Mouse (Mus musculus): ENCODE measurements around the gene Rab1b. TPM values are rescaled to one million over a fixed set of nuclear protein-coding genes. Genes with fewer than 3 reads are reported as not detected.
"Not testable (repeated sequence)": the region's sequence is repeated elsewhere in the genome, so short reads cannot be mapped to it uniquely, and the experiment has no call there.

Gene Rab1b
- polyA plus RNA-seq, 1 experiment from 2014 or later = 239 TPM

- ATAC-seq = no peak
- Histone ChIP-seq H3K4me1 (replicated peaks; ENCODE audit: control insufficient read depth, insufficient read depth, low read length) (peaks cover 53% of the 10 kb centered on the region), H3K4me3 (replicated peaks; ENCODE audit: low read length) (peak overlapping the region; percentile 79), H3K4me2 (ENCODE audit: low read length) (peak overlapping the region; percentile 59), H3K27me3 (replicated peaks; ENCODE audit: control insufficient read depth, insufficient read depth, low read length) (no peaks in the 10 kb centered on the region), H3K9me3 (ENCODE audit: control insufficient read depth, low read length) (no peaks in the 10 kb centered on the region), H3K9ac (replicated peaks; ENCODE audit: low read depth, low read length) (peak overlapping the region; percentile 52), H3K27ac (ENCODE audit: low read length) (peak overlapping the region; percentile 92; the same call in 1 of the 2 replicates), H3K36me3 (ENCODE audit: control insufficient read depth, insufficient read depth) (peaks cover 14% of the 10 kb centered on the region)
- WGBS = 75% methylated on average over 12 of the region's 12 CpGs
Measured at GRCm38 (mm10) chr19:5093481-5094242, 13.2 kb downstream of the Rab1b start.

- 89% methylated on average over 10 of the region's 10 CpGs for WGBS
- no peak for ATAC-seq
Measured at GRCm38 (mm10) chr19:5092083-5092482, 14.8 kb downstream of the Rab1b start.

GRCm38 (mm10) chr19:5089324-5089723 lies 17.5 kb downstream of the Rab1b start:
- peak overlapping the region; percentile 54; the same call in 1 of the 2 replicates for H3K9ac ChIP-seq (replicated peaks; ENCODE audit: low read depth, low read length)
- peak overlapping the region; percentile 55 for H3K4me3 ChIP-seq (replicated peaks; ENCODE audit: low read length)
- H3K4me1 ChIP-seq (replicated peaks; ENCODE audit: control insufficient read depth, insufficient read depth, low read length) = peaks cover 35% of the 10 kb centered on the region
- H3K27me3 ChIP-seq (replicated peaks; ENCODE audit: control insufficient read depth, insufficient read depth, low read length) = peaks cover 21% of the 10 kb centered on the region
- 93% methylated on average over 4 of the region's 4 CpGs for WGBS
- H3K36me3 ChIP-seq (ENCODE audit: control insufficient read depth, insufficient read depth) = peaks cover 14% of the 10 kb centered on the region
- H3K9me3 ChIP-seq (ENCODE audit: control insufficient read depth, low read length) = no peaks in the 10 kb centered on the region
- H3K4me2 ChIP-seq (ENCODE audit: low read length) = peak overlapping the region; percentile 74
- H3K27ac ChIP-seq (ENCODE audit: low read length) = no peak overlapping the region
- ATAC-seq = no peak

More at GRCm38 (mm10) chr19:5092083-5092482, 14.8 kb downstream of the Rab1b start:
- Histone ChIP-seq H3K9ac (replicated peaks; ENCODE audit: low read depth, low read length) (no peak overlapping the region), H3K4me1 (replicated peaks; ENCODE audit: control insufficient read depth, insufficient read depth, low read length) (peaks cover 53% of the 10 kb centered on the region), H3K27ac (ENCODE audit: low read length) (no peak overlapping the region), H3K36me3 (ENCODE audit: control insufficient read depth, insufficient read depth) (peaks cover 14% of the 10 kb centered on the region), H3K9me3 (ENCODE audit: control insufficient read depth, low read length) (no peaks in the 10 kb centered on the region), H3K4me3 (replicated peaks; ENCODE audit: low read length) (no peak overlapping the region), H3K4me2 (ENCODE audit: low read length) (no peak overlapping the region), H3K27me3 (replicated peaks; ENCODE audit: control insufficient read depth, insufficient read depth, low read length) (no peaks in the 10 kb centered on the region)

GRCm38 (mm10) chr19:5087884-5088728 lies 18.8 kb downstream of the Rab1b start, which contains the start of gene Yif1a:
Gene Yif1a, plus strand, starts transcription at chr19:5088538.
- Histone ChIP-seq H3K27me3 (replicated peaks; ENCODE audit: control insufficient read depth, insufficient read depth, low read length) (peaks cover 29% of the 10 kb centered on the region), H3K4me2 (ENCODE audit: low read length) (peak within 1 kb of the TSS; percentile 74), H3K4me1 (replicated peaks; ENCODE audit: control insufficient read depth, insufficient read depth, low read length) (peaks cover 24% of the 10 kb centered on the region), H3K9me3 (ENCODE audit: control insufficient read depth, low read length) (no peaks in the 10 kb centered on the region), H3K9ac (replicated peaks; ENCODE audit: low read depth, low read length) (peak within 1 kb of the TSS; percentile 59), H3K36me3 (ENCODE audit: control insufficient read depth, insufficient read depth) (peaks cover 11% of the 10 kb centered on the region), H3K27ac (ENCODE audit: low read length) (peak within 1 kb of the TSS; percentile 89), H3K4me3 (replicated peaks; ENCODE audit: low read length) (peak within 1 kb of the TSS; percentile 55)
- WGBS = under 1% methylated on average over 58 of the region's 58 CpGs
- ATAC-seq = peak; percentile 95

GRCm38 (mm10) chr19:5086533-5086932 lies 20.3 kb downstream of the Rab1b start:
- peaks cover 24% of the 10 kb centered on the region for H3K4me1 ChIP-seq (replicated peaks; ENCODE audit: control insufficient read depth, insufficient read depth, low read length)
- H3K9ac ChIP-seq (replicated peaks; ENCODE audit: low read depth, low read length); H3K4me2 ChIP-seq (ENCODE audit: low read length); H3K27ac ChIP-seq (ENCODE audit: low read length); ATAC-seq; H3K36me3 ChIP-seq (ENCODE audit: control insufficient read depth, insufficient read depth); H3K4me3 ChIP-seq (replicated peaks; ENCODE audit: low read length); H3K9me3 ChIP-seq (ENCODE audit: control insufficient read depth, low read length): not testable (repeated sequence)
- WGBS = 58% methylated on average over 4 of the region's 4 CpGs
- peaks cover 44% of the 10 kb centered on the region for H3K27me3 ChIP-seq (replicated peaks; ENCODE audit: control insufficient read depth, insufficient read depth, low read length)

GRCm38 (mm10) chr19:5085145-5085863 lies 21.6 kb downstream of the Rab1b start, which contains the start of gene Tmem151a:
Gene Tmem151a, minus strand, starts transcription at chr19:5085531.
- no peaks in the 10 kb centered on the region for H3K9me3 ChIP-seq (ENCODE audit: control insufficient read depth, low read length)
- peak within 1 kb of the TSS; percentile 71 for H3K9ac ChIP-seq (replicated peaks; ENCODE audit: low read depth, low read length)
- no peaks in the 10 kb centered on the region for H3K36me3 ChIP-seq (ENCODE audit: control insufficient read depth, insufficient read depth)
- under 1% methylated on average over 69 of the region's 69 CpGs for WGBS
- H3K4me1 ChIP-seq (replicated peaks; ENCODE audit: control insufficient read depth, insufficient read depth, low read length) = peaks cover 24% of the 10 kb centered on the region
- peaks cover 55% of the 10 kb centered on the region for H3K27me3 ChIP-seq (replicated peaks; ENCODE audit: control insufficient read depth, insufficient read depth, low read length)
- peak within 1 kb of the TSS; percentile 85 for H3K4me2 ChIP-seq (ENCODE audit: low read length)
- H3K4me3 ChIP-seq (replicated peaks; ENCODE audit: low read length) = peak within 1 kb of the TSS; percentile 64
- ATAC-seq = no peak
- no peak within 1 kb of the TSS for H3K27ac ChIP-seq (ENCODE audit: low read length)

GRCm38 (mm10) chr19:5084834-5085144 lies 22.1 kb downstream of the Rab1b start:
- ATAC-seq = no peak
- no peaks in the 10 kb centered on the region for H3K9me3 ChIP-seq (ENCODE audit: control insufficient read depth, low read length)
- H3K36me3 ChIP-seq (ENCODE audit: control insufficient read depth, insufficient read depth) = no peaks in the 10 kb centered on the region
- peak overlapping the region; percentile 64 for H3K4me3 ChIP-seq (replicated peaks; ENCODE audit: low read length)
- H3K27ac ChIP-seq (ENCODE audit: low read length) = no peak overlapping the region
- 4% methylated on average over 15 of the region's 15 CpGs for WGBS
- peak overlapping the region; percentile 71 for H3K9ac ChIP-seq (replicated peaks; ENCODE audit: low read depth, low read length)
- H3K27me3 ChIP-seq (replicated peaks; ENCODE audit: control insufficient read depth, insufficient read depth, low read length) = peaks cover 58% of the 10 kb centered on the region
- peaks cover 24% of the 10 kb centered on the region for H3K4me1 ChIP-seq (replicated peaks; ENCODE audit: control insufficient read depth, insufficient read depth, low read length)
- H3K4me2 ChIP-seq (ENCODE audit: low read length) = peak overlapping the region; percentile 85

GRCm38 (mm10) chr19:5083961-5084833 lies 22.7 kb downstream of the Rab1b start:
- H3K4me3 ChIP-seq (replicated peaks; ENCODE audit: low read length) = peak overlapping the region; percentile 64
- H3K9me3 ChIP-seq (ENCODE audit: control insufficient read depth, low read length) = no peaks in the 10 kb centered on the region
- H3K36me3 ChIP-seq (ENCODE audit: control insufficient read depth, insufficient read depth) = no peaks in the 10 kb centered on the region
- peak overlapping the region; percentile 71 for H3K9ac ChIP-seq (replicated peaks; ENCODE audit: low read depth, low read length)
- peaks cover 58% of the 10 kb centered on the region for H3K27me3 ChIP-seq (replicated peaks; ENCODE audit: control insufficient read depth, insufficient read depth, low read length)
- H3K4me2 ChIP-seq (ENCODE audit: low read length) = peak overlapping the region; percentile 85
- peaks cover 20% of the 10 kb centered on the region for H3K4me1 ChIP-seq (replicated peaks; ENCODE audit: control insufficient read depth, insufficient read depth, low read length)
- no peak overlapping the region; the same call in 1 of the 2 replicates for H3K27ac ChIP-seq (ENCODE audit: low read length)
- WGBS = 59% methylated on average over 3 of the region's 3 CpGs
- no peak for ATAC-seq
